Mouse (Mus musculus) liver, adult 2 months (tissue): ENCODE measurements around the gene Cgn. TPM values are rescaled to one million over a fixed set of nuclear protein-coding genes. Genes with fewer than 3 reads are reported as not detected.

Experiments used
- DNase-seq: peaks from one replicate; pipeline ENCODE4 v3.0.0-alpha.2; 2011; ENCODE audit warnings: low read depth, low spot score; ENCODE audit errors: extremely low read depth
- H3K27ac ChIP-seq: fragments of 200-500 bp; replicated peaks from 2 replicates; pipeline ENCODE4 v1.5.1; 2012; ENCODE audit warnings: low read depth, mild to moderate bottlenecking, control low read depth, inconsistent platforms, low read length; ENCODE audit not compliant: insufficient read depth
- H3K27me3 ChIP-seq: fragments of 200-500 bp; 2 replicates; pipeline ENCODE4 v1.6.1; 2012; ENCODE audit warnings: mild to moderate bottlenecking, moderate library complexity, low read length, inconsistent platforms; ENCODE audit not compliant: control insufficient read depth, insufficient read depth
- H3K36me3 ChIP-seq: fragments of 200-500 bp; 2 replicates; pipeline ENCODE4 v1.6.1; 2012; ENCODE audit warnings: low read length, inconsistent platforms; ENCODE audit not compliant: control insufficient read depth, insufficient read depth
- H3K4me1 ChIP-seq: fragments of 200-500 bp; 2 replicates; pipeline ENCODE4 v1.6.1; 2011; ENCODE audit warnings: low read length; ENCODE audit not compliant: control insufficient read depth, insufficient read depth
- H3K4me3 ChIP-seq: fragments of 200-500 bp; 2 replicates; pipeline ENCODE4 v1.5.1; 2011; ENCODE audit warnings: low read depth, mild to moderate bottlenecking, control low read depth, low read length, moderate library complexity; ENCODE audit not compliant: insufficient read depth
- H3K79me2 ChIP-seq: fragments of 200-500 bp; 2 replicates; pipeline ENCODE4 v1.6.1; 2012; ENCODE audit warnings: inconsistent platforms, mild to moderate bottlenecking, low read length, moderate library complexity; ENCODE audit not compliant: control insufficient read depth, insufficient read depth
- H3K9ac ChIP-seq: fragments of 200-500 bp; 2 replicates; pipeline ENCODE4 v1.6.1; 2012; ENCODE audit warnings: low read depth, mild to moderate bottlenecking, control low read depth, inconsistent platforms, low read length
- CTCF ChIP-seq: fragments of 200-500 bp; IDR thresholded peaks from 2 replicates; pipeline ENCODE4 v1.5.1; 2011; ENCODE audit warnings: low read depth, low read length, control low read depth
- POLR2A ChIP-seq: fragments of 200-500 bp; IDR thresholded peaks from 2 replicates; pipeline ENCODE4 v1.6.1; 2011; ENCODE audit warnings: low read length, control low read depth; ENCODE audit not compliant: insufficient read depth; ENCODE audit errors: extremely low read depth
- WGBS: fragments of 180-500 bp; shearing (Covaris S2); methylation state at CpG from one replicate; pipeline ENCODE4 v1.1.7; 2018; 5-methylcytosine and 5-hydroxymethylcytosine counted together
- polyA plus RNA-seq: library from polyadenylated mRNA; depleted of rRNA; stranded (reverse); fragments of >200 nt; gene quantifications from 2 replicates; pipeline ENCODE4 v1.2.3, GENCODE M21; 2012
- total RNA-seq: library from RNA; depleted of rRNA; stranded (reverse); fragments of >200 nt; gene quantifications from 2 replicates; pipeline ENCODE4 v1.2.3, GENCODE M21; 2014

The Cgn gene
- total and polyA plus RNA-seq, 2 experiments, result 7.4 to 7.6 TPM

- Histone ChIP-seq H3K4me3 (no peak overlapping the region), H3K27me3 (no peaks in the 10 kb centered on the region), H3K4me1 (no peaks in the 10 kb centered on the region), H3K36me3 (no peaks in the 10 kb centered on the region), H3K9ac (no peak overlapping the region), H3K27ac (no peak overlapping the region), H3K79me2 (no peaks in the 10 kb centered on the region)
- TF ChIP-seq CTCF (no peak), POLR2A (no peak)
- 84% methylated on average over 4 of the region's 4 CpGs for whole genome bisulfite sequencing
- DNase-seq, result no peak
These were observed 28.4 kb upstream of the Cgn start for GRCm38 (mm10) chr3:94814663-94815062.

DNA sequence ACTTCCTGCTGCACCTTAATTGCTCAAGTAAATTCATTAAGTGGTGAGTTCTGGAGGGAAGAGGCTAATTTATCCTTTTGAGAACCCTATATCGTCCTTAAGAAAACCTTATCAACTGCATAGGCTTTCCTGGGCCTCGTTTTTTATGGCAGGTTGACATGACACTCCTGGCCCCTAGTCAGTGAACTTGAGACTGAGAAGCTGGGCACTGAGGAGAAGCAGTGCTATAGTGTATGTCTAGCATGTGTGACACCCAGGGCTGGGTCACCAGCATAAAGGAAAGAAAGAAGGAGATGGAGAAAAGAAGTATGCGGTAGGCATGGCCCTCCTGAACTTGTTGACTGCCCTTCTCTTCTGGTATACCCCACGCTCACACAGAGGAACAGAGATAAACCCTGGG, 27.8 kb upstream of the Cgn start:
- H3K27me3 ChIP-seq, result no peaks in the 10 kb centered on the region
- H3K9ac ChIP-seq, result no peak overlapping the region
- no peaks in the 10 kb centered on the region for H3K79me2 ChIP-seq
- H3K27ac ChIP-seq, result no peak overlapping the region
- 80% methylated on average over 4 of the region's 4 CpGs for WGBS
- no peaks in the 10 kb centered on the region for H3K36me3 ChIP-seq
- DNase-seq, result no peak
- TF ChIP-seq CTCF, result no peak
- H3K4me3 ChIP-seq, result no peak overlapping the region
- H3K4me1 ChIP-seq, result no peaks in the 10 kb centered on the region

DNA sequence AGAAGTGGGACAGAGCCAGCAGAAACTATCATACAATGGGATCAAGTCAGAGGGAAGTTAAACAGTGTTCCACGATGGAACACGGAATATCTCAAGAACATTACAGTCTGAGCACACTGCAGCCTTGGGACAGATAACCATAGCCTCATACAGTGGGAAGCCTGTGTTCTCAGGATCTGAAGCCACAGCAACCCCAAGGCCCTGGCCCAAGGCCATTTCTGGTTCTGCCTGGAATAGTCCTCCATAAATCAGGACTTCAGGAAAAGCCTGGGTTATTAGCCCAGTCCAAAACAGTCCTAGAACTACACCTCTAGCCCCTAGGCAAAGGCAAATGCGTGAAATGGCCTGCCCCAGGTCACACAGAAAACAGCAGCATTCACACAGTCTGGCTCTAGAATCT, 27.4 kb upstream of the Cgn start:
- no peaks in the 10 kb centered on the region for H3K79me2 ChIP-seq
- no peak overlapping the region for H3K9ac ChIP-seq
- no peak overlapping the region for H3K4me3 ChIP-seq
- no peak overlapping the region for H3K27ac ChIP-seq
- TF ChIP-seq CTCF, result no peak
- TF ChIP-seq POLR2A, result no peak
- no peaks in the 10 kb centered on the region for H3K27me3 ChIP-seq
- 88% methylated on average over 3 of the region's 3 CpGs for WGBS
- no peaks in the 10 kb centered on the region for H3K36me3 ChIP-seq
- H3K4me1 ChIP-seq, result no peaks in the 10 kb centered on the region
- no peak for DNase-seq

- 26% methylated on average over 4 of the region's 4 CpGs for WGBS
- Histone ChIP-seq H3K27ac (no peak overlapping the region), H3K27me3 (no peaks in the 10 kb centered on the region), H3K4me1 (no peaks in the 10 kb centered on the region), H3K36me3 (no peaks in the 10 kb centered on the region), H3K4me3 (no peak overlapping the region), H3K79me2 (no peaks in the 10 kb centered on the region), H3K9ac (no peak overlapping the region)
- TF ChIP-seq POLR2A, result no peak
- peak; percentile 76 for TF ChIP-seq CTCF
- DNase-seq, result no peak
These were observed 25.3 kb upstream of the Cgn start for GRCm38 (mm10) chr3:94811628-94812027.

DNA sequence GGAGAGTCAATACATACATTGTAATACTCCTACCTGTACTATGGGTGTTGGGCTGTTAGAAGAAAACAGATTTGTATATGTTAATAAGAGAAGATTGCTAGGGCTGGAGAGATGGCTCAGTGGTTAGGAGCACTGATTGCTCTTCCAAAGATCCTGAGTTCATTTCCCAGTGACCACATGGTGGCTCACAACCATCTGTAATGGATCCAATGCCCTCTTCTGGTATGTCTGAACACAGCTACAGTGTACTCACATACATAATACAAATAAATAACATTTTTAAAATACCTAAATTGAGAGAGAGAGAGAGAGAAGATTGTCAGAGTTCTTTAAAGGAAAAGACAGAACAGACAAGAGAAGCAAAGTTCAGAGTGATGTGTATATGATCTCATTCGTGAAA, 22.0 kb upstream of the Cgn start:
- DNase-seq, result peak; percentile 38
- no peaks in the 10 kb centered on the region for H3K27me3 ChIP-seq
- H3K79me2 ChIP-seq, result no peaks in the 10 kb centered on the region
- TF ChIP-seq CTCF (no peak), POLR2A (no peak)
- H3K4me1 ChIP-seq, result no peaks in the 10 kb centered on the region
- 77% methylated on average over 1 of the region's 1 CpGs for WGBS
- no peak overlapping the region for H3K9ac ChIP-seq
- no peak overlapping the region for H3K4me3 ChIP-seq
- no peak overlapping the region for H3K27ac ChIP-seq
- no peaks in the 10 kb centered on the region for H3K36me3 ChIP-seq

- DNase-seq, result no peak
- no peaks in the 10 kb centered on the region for H3K36me3 ChIP-seq
- H3K4me1 ChIP-seq, result no peaks in the 10 kb centered on the region
- TF ChIP-seq POLR2A, result no peak
- no peak for TF ChIP-seq CTCF
- 93% methylated on average over 4 of the region's 4 CpGs for WGBS
- H3K27me3 ChIP-seq, result no peaks in the 10 kb centered on the region
- H3K9ac ChIP-seq, result no peak overlapping the region
- no peak overlapping the region for H3K27ac ChIP-seq
- no peak overlapping the region for H3K4me3 ChIP-seq
- H3K79me2 ChIP-seq, result no peaks in the 10 kb centered on the region
These were observed 18.7 kb upstream of the Cgn start for GRCm38 (mm10) chr3:94804976-94805375.
